Mouse (Mus musculus): ENCODE measurements around the gene Ube2i.
"Not testable (repeated sequence)": the region's sequence is repeated elsewhere in the genome, so short reads cannot be mapped to it uniquely, and the experiment has no call there.

Ube2i gene

DNA sequence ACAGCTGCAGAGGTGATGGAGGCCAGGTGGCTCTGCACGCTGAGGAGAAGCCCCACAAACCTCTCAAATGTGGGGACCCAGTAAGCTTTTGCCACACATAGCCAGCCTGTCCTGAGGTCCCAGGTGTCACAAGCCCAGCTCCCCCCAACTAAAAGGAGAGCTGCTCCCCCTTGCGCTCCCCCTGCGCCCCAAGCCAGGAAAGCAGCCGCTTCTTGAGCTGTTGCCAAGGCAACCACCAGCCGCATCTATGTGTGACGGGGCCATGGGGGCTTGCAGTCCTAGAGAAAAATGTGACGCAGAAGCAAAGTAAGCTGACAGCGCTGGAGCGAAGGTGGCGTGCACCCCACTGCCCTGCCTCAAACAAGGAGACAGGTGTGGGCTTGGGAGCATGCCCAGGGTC, 20.7 kb downstream of the Ube2i start:
- DNase-seq (ENCODE audit: low spot score), result no peak

GRCm38 (mm10) chr17:25252643-25253042, 21.8 kb downstream of the Ube2i start:
- no peak for DNase-seq (ENCODE audit: low spot score)

DNA sequence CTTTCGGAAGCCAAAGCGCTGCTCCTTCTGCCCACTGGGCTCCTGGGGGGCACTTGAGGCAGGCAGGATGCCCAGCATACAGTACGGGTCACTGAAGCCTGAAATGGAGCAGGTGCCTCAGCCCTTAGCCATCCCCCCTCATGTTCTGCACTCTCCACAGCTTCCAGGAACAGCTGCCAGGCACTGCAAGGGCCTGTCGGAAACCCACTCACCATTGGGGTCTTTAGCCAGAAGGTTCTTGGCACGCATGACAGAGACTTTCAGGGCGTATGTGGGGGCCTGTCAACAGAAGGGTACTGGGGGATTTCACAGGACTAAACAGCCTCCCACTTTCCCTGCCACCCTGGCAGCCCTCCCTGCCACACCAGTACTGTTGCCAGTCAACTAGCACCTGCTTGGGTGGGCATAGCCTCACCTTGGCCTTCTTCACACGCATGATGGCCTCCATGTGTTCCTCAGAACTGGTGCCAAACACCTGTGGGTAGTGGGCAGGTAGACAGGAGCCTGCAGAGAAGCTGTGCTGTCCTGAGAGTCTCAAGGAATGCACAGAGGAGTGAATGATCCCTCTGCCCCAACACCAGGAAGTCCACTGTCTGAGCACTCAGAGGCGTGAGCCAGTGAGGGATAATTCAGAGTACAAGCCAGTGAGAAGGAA, 24.1 kb downstream of the Ube2i start:
- no peak for DNase-seq (ENCODE audit: low spot score)

GRCm38 (mm10) chr17:25248033-25248750, 26.2 kb downstream of the Ube2i start:
- DNase-seq (ENCODE audit: low spot score), result no peak

DNA sequence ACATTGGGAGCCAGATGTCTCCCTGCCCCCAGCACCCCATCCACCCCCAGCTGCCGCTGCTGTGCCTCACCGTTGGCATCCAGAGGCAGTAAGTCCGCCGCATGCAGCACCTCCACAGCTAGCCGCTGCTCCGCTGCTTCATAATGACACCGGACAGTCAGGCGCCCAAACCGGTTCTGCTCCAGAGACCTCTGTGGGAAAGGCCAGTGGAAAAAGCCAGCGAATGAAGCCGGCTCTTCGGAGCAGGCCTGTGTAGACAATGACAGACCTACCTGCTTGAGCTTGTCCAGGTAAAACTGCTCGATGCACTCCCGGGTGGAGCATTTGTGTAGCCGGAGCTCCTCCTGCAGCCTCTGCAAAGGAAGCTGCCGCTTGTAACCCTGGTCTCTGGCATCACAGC, 30.2 kb downstream of the Ube2i start:
- no peak for DNase-seq (ENCODE audit: low spot score)

GRCm38 (mm10) chr17:25243131-25243780, 31.2 kb downstream of the Ube2i start:
- DNase-seq (ENCODE audit: low spot score), result no peak

DNA sequence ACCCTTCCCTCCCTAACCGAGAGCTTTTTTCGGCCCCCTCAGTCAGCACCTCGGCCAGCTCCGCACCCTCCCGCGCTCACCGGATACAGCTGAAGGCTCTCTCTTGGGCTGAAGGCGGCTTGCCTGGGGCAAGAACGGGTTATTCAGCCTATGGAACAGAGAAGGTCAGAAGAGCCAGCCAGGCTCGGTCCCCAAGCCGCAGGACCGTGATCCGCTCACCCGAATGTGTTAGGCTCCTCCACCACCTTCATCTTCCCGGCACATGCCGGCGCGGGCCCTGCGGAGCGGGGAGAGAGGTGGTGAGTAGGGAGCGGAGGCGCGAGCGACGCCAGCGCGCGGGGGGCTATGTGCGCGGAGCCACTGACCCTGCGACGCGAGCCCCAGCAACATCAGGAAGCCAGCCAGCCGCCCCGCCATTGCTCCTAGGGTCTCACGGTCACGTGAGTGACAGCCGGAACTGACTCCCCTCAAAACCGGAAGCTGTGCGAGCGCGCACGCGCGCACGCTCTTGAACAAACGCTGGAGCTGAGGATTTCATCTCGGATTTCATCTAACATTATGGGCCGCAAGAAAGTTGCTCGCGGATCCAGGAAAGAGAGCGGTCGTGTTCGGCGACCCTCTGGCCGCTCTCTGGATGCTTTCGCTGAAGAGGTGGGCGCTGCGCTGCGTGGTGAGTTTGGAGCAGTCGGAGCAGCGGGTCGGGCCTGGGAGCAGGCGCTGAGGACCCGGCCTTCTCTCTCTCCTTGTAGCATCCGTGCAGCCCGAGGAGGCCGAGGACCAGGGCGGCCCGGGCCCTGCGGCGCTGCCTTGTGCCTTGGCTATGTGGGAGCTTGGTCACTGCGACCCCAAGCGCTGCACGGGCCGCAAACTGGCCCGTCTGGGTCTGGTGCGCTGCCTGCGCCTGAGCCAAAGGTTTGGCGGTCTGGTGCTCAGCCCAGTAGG, 34.5 kb downstream of the Ube2i start, which contains the start of the genes Gnptg and Tsr3:
Gene Gnptg (minus strand): TSS at position 430 of the 942 bp plus-strand sequence.
Gene Tsr3 (plus strand): TSS at position 476 of the 942 bp plus-strand sequence.
- peak; percentile 91 for DNase-seq (ENCODE audit: low spot score)

DNA sequence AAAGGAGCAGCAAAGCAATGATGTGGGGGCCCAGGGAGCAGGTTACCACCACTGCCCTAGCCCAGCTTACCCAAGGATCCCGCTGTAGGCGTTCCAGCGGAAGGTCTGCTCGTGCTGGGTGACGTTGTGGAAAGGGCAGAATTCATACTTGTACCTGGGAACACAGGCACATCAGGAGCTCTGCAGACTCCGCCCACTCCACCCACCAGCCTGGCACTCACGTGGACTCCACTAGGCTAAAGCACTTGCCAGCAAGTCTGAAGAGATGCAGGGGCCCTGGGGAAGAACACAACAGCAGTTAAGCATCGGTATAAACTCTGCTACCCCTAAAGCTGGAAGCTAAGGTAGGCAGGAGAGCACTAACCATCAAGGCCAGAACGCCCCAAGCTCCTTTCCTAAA, 38.8 kb downstream of the Ube2i start:
- DNase-seq (ENCODE audit: low spot score), result no peak

DNA sequence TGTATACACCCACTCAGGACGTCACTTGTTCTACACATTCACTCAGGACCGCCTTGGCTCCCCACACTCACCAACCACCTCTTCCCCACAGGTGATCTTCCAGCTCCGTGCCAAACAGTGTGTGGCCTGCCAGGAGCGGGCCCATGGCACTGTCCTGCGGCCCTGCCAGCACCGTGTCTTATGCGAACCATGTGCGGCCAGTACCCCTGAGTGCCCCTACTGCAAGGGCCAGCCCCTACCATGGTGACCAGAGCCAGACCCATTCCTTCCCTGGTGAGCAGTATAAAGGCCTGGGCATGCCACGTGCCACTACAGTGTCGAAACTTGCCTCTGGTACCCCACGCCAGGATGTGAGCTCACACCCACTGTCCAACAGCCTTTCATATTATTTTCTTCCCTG, 42.8 kb downstream of the Ube2i start:
- not testable (repeated sequence) for DNase-seq (ENCODE audit: low spot score)

DNA sequence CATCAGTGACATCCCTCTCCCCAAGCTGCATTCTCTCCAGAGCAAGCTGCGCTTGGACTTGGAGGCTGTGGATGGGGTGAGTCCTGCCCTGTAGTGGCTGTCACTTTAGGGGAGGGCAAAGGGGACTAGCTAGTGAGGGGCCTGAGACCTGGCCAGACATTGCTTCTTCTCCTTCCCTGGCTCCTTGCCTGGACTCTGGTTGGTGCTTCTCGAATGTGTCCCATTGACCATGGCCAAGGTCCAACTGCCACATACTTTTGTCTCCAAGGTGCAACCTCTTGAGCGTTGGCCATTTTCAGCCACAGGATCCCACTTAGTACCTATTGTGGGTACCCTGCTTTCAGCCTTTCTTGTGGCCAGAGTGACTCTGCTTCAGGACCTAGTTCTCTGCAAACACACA, 43.7 kb downstream of the Ube2i start:
- no peak for DNase-seq (ENCODE audit: low spot score)

DNA sequence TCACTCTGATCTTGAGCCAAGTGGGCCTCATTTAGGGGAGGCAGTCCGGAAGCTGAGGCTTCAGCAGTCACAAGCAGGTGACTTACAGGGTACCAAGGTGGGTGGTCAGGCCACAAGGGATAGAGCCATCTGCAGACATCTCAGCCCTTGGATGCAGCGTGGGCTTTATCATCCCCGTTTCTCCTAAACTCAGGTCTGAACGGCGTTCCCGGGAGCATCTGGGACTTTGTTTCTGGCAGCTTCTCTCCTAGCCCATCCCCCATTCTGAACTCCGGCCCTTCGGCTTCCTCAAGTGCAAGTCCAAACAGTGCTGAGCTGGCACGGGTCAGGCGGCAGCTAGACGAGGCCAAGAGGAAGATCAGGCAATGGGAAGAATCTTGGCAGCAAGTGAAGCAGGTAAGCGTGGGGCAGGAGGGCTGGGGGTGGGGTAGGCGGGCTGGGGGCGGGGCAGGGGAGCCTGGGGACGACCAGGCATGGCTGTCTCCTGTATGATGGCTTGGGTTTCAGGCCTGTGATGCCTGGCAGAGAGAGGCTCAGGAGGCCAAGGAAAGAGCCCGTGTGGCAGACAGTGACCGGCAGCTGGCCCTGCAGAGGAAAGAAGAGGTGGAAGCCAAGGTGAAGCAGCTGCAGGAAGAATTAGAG, 44.3 kb downstream of the Ube2i start:
- DNase-seq (ENCODE audit: low spot score), result not testable (repeated sequence)

DNA sequence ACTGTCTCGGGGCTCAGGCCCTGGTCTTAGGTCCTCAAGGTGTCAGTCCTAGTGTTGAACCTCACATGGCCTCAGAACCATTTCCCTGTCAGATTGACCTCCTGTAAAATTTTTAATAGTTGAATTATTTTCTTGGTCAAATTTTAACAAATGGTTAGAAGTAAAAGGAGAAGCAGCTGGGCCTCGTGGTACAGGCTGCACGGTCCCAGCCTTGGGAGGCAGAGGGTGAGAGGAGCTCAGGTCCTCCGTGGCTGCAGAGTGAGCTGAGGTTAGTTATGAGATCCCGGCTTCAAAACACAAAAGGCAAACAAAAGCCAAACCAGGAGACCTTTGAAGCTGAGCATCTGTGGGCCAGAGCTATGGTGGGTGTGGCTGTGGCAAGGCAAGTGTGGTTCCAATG, 46.4 kb downstream of the Ube2i start:
- no peak for DNase-seq (ENCODE audit: low spot score)

DNA sequence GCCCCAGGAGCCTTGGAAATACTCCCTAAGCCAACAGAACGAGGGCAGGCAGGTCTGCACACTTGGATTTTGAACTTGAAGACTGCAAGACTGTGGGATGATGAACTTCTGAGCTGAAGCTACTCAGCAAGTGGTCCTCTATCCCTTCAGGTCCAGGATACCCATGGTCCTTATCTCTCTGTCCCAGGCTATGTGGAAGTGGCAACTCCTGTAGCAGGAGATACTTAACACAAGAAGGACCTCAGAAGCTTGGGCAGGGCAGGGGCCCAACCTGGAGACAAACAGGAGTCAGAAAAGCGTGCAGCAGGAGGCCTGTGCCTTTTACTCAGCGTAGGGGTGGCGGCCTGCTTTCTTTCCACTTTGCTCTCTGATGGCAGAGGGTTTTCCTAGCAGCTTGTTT, 48.8 kb downstream of the Ube2i start:
- DNase-seq (ENCODE audit: low spot score), result no peak

DNA sequence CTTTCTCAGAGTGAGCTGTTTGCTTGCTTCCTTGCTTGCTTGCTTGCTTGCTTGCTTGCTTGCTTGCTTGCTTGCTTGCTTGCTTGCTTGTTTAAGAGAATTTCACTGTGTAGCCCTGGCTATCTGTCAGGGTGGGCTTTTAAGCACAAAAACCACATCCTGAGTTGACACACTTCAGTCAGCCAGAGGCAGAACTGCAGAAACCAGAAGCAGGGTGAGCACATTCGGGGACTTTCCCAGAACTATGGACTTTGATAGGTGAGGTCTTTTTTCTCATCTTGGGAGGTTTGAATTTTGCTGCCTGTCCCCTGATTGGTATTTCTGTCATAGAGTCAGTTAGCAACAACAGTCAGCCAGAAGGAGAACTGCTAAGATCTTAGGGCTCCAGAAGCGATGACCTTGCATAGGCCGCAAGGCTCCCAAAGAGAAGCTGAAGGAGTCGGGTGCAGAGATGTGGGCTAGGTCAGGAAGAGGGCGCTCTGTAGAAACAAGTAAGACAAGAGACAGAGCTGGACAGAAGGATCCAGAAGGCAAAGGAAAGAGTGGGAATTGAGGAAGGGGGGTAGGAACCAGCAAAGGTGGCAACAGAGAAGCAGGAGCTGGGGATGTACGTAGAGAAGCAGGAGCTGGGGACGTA, 49.7 kb downstream of the Ube2i start:
- DNase-seq (ENCODE audit: low spot score), result no peak

DNA sequence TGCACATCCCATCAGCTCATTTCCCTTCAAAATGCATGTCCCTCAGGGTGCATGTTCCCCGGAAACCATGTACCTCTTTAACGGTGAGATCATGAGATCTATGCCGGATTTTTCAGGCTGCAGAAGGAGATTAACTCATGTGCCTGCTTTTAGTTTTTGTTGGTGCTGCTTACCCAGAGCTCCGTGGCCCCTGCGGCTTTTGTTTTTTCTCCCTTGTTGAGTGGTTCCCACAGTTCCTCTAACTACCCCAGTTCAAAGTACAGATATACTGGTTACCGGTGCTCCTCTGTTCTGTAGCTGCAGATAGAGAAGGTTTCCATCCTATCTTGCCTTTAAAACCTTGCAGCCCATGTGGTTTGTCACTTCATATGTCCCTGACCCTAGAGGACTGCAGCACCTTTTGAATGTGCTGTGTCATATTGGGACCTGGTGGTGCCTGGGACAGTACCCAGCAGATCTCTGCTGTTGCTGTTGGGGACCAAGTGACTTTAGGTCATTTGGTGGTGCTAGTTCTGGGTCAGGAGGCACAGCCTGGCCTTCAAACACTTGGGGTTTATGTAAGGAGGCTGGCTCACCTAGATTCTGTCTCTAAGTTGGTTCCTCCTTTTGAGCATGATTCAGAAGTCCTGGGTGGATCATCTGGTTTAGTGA, 51.3 kb downstream of the Ube2i start:
- no peak for DNase-seq (ENCODE audit: low spot score)

DNA sequence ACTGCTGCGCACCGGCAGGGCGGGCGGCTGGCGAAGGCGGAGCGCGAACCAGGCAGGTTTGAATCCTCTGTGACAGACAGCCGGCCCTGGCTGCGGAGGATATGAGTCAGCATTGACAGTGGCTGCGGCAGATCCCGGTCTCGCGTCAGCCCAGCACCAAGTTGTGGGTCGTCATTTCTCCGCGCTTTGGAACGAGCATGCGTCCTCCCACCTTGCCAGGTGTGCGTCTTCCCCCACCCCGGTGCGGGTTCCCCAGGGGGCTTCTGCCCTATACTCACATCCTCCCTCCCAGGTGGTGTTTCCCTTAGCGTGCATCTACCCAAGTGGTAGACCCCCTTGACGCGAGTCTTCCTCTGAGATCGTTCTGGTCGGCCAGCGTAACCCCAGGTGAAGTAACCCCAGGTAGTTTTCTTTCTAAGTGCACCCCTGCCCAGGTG, 51.9 kb downstream of the Ube2i start:
- not testable (repeated sequence) for DNase-seq (ENCODE audit: low spot score)

DNA sequence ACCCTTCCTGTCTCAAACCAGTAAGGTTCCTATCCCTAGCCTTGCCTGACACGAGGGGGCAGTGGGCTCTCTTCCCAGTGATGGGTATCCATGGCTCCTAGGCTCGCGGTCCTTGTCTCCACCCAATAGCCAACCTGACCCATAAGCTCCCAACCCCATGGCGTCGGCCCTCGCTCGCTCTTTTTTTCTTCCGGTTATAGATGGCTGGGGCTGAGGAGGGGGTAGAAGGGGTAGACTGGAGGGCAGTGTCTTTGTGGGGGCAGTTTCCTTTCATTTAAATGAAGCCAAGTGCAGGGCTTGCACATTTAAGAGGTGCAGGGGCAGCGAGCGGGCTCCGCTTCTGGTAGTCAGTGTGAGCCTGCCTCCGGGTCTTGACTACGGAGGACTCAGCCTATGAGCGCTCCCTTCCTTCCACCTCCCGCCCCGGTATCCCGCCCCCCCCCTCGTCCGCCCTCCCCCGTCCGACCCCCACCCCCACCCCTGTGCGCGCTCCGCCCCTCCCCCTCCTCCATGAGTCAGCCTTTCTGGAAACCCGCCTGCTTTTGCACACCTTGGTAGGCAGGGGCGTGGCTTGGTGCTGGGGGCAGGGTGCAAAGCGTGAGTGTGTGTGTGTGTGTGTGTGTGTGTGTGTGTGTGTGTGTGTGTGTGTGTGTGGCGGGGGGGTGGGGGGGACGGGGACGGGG, 52.5 kb downstream of the Ube2i start:
- peak; percentile 30 for DNase-seq (ENCODE audit: low spot score)

DNA sequence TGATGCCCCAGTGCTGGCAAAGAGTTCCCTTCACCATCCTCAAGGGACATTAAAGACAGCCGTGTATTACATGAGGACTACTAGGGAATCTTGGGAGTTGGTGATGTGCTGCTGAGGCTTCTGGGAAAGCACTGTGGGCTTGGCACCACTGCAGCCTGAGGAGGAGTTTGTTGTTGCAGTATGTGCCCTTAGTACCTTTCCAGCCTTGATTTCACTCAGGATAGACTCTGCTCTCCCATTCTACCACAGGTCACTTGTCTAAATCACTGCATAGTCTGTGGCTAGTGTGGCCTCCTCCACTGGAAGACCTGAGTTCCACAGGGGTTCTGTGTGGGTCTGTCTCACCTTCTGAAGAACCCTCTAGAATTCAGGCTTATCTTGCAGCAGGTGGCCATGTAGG, 53.7 kb downstream of the Ube2i start:
- peak; percentile 32 for DNase-seq (ENCODE audit: low spot score)

GRCm38 (mm10) chr17:25219492-25220295, 54.7 kb downstream of the Ube2i start:
- DNase-seq (ENCODE audit: low spot score), result no peak
